9 mouse cellular contexts compared by ENCODE assay signal in the genomic region with DNA sequence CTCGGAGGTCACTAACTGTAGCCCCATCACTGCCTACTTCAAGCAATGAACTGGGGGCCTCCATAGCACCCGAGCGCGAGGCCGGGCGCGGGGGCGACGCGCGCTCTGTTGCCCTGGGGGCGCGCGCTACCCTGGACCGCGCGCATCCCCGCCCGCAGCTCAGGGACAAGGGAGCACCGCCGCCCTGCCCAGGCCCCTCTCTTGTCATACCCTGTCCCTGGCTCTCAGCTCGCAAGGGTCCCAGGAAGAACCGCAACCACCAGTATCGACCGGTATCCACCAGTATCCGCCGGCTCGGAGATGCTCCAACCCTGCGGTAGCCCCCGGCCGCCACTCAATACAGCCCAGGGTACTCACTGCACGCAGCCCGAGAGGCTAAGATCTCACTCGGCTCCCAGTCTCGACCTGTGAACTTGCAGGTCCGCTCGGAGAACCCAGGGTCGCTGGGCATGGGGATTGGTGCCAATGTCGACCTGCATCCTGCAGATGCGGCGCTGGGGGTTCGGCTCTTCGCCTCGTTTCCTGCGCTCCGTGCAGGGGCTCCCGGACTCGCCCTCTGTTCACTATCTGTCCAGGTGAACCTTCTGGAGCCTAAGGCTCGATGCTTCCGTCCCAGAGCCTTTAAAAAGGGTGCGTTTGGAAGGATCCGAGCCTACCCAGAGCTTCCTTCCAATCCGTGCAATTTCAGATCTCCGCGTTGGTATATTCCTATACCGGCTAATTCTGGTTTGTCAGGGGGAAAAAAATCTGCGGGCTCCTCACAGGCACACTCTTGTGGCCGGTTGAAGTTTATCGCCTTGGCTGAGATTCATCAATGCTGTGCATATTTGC. TPM values are rescaled to one million over a fixed set of nuclear protein-coding genes. Genes with fewer than 3 reads are reported as not detected.
DNase-seq lines count a peak whose midpoint lies in the region; ATAC-seq and TF ChIP-seq lines count a peak whose summit lies in the region.
"Had no signal": no experiment of that assay in that cellular context is flagged by ENCODE, and none has a peak within 500 bp of the region (broad histone marks: within the 10 kb centered on the region; RNA-seq: fewer than 3 reads in every experiment).

A gene (minus strand): TSS at position 632 of the 831 bp plus-strand sequence.

- ATAC-seq in heart, embryonic 11.5 days (replicated peaks; ENCODE audit: insufficient number of reproducible peaks, low FRiP score, low TSS enrichment) = peak; percentile 56
- ATAC-seq in liver, embryonic 11.5 days (replicated peaks; ENCODE audit: low FRiP score) = peak; percentile 35; the same call in 1 of the 2 replicates

- no peak for TF ChIP-seq CTCF in thymus, adult 2 months (IDR thresholded peaks at IDR 0.05; ENCODE audit: borderline replicate concordance, control insufficient read depth, extremely low read depth, insufficient read depth, low read length, poor library complexity)

- 3% methylated on average over 58 of the region's 59 CpGs for WGBS in thymus, adult 2 months
- WGBS in heart, embryonic 11.5 days (ENCODE audit: insufficient replicate concordance) = under 1% methylated on average over 59 of the region's 59 CpGs
- WGBS in liver, embryonic 11.5 days = 2% methylated on average over 59 of the region's 59 CpGs

- peak within 1 kb of the TSS; percentile 95 for H3K4me2 ChIP-seq in heart, embryonic 11.5 days
- H3K4me2 ChIP-seq in liver, embryonic 11.5 days = peak within 1 kb of the TSS; percentile 78

- no peaks in the 10 kb centered on the region for H3K27me3 ChIP-seq in thymus, adult 2 months (ENCODE audit: control insufficient read depth, insufficient read depth, low read length)
- H3K27me3 ChIP-seq in heart, embryonic 11.5 days (ENCODE audit: control insufficient read depth, insufficient read depth, low read length) = peaks cover 26% of the 10 kb centered on the region
- peaks cover 28% of the 10 kb centered on the region for H3K27me3 ChIP-seq in liver, embryonic 11.5 days (replicated peaks; ENCODE audit: control insufficient read depth, insufficient read depth, low read length)

- no peaks in the 10 kb centered on the region for H3K36me3 ChIP-seq in thymus, adult 2 months (ENCODE audit: control insufficient read depth, insufficient read depth, low read length)
- no peaks in the 10 kb centered on the region for H3K36me3 ChIP-seq in heart, embryonic 11.5 days (ENCODE audit: control insufficient read depth, insufficient read depth, low read length)
- H3K36me3 ChIP-seq in liver, embryonic 11.5 days (ENCODE audit: control insufficient read depth, insufficient read depth, low read length) = no peaks in the 10 kb centered on the region

- no peak for DNase-seq in thymus, adult 2 months
- no peak for DNase-seq in thymus, postnatal 0 days (ENCODE audit: low spot score)
- DNase-seq in cerebellum, postnatal 4 days (ENCODE audit: low spot score in 2 of 2) = peak; percentile 32 to 59
- peak; percentile 31 for DNase-seq in kidney, postnatal 10 days
- DNase-seq in liver, embryonic 11.5 days (ENCODE audit: low spot score) = peak; percentile 46
- peak; percentile 83 for DNase-seq in retina, embryonic 14.5 days (ENCODE audit: low spot score)
- no peak for DNase-seq in gastrocnemius, adult 8-10 months (ENCODE audit: low spot score in 2 of 2)

- H3K9me3 ChIP-seq in heart, embryonic 11.5 days (replicated peaks; ENCODE audit: control insufficient read depth, low read length) = no peaks in the 10 kb centered on the region
- no peaks in the 10 kb centered on the region for H3K9me3 ChIP-seq in liver, embryonic 11.5 days (ENCODE audit: control insufficient read depth, low read length)

- TF ChIP-seq POLR2A in thymus, adult 2 months (IDR thresholded peaks at IDR 0.05; ENCODE audit: control insufficient read depth, extremely low read depth, insufficient read depth, low read length, poor library complexity) = no peak

- H3K9ac ChIP-seq in heart, embryonic 11.5 days (ENCODE audit: low read depth, low read length) = peak within 1 kb of the TSS; percentile 55
- no peak within 1 kb of the TSS for H3K9ac ChIP-seq in liver, embryonic 11.5 days (ENCODE audit: low read depth, low read length)

- H3K4me1 ChIP-seq in thymus, adult 2 months (replicated peaks; ENCODE audit: control insufficient read depth, insufficient read depth, low read length) = no peaks in the 10 kb centered on the region; the same call in 1 of the 2 replicates
- H3K4me1 ChIP-seq in heart, embryonic 11.5 days (ENCODE audit: control insufficient read depth, insufficient read depth, low read length) = no peaks in the 10 kb centered on the region
- H3K4me1 ChIP-seq in liver, embryonic 11.5 days (replicated peaks; ENCODE audit: control insufficient read depth, insufficient read depth, low read length) = no peaks in the 10 kb centered on the region

- no peak within 1 kb of the TSS for H3K27ac ChIP-seq in thymus, adult 2 months (ENCODE audit: control insufficient read depth, insufficient read depth, low read length)
- H3K27ac ChIP-seq in heart, embryonic 11.5 days (ENCODE audit: low read depth, low read length) = no peak within 1 kb of the TSS
- no peak within 1 kb of the TSS for H3K27ac ChIP-seq in liver, embryonic 11.5 days (ENCODE audit: low read depth, low read length)

- 0 out of 2 replicates have a peak within 1 kb of the TSS, but pooled peaks have one; percentile 11 for H3K4me3 ChIP-seq in thymus, adult 2 months (ENCODE audit: control insufficient read depth, insufficient read depth, low read length)
- H3K4me3 ChIP-seq in heart, embryonic 11.5 days (ENCODE audit: low read depth, low read length) = peak within 1 kb of the TSS; percentile 59
- peak within 1 kb of the TSS; percentile 46 for H3K4me3 ChIP-seq in liver, embryonic 11.5 days (ENCODE audit: low read depth, low read length)
- H3K4me3 ChIP-seq: erythroblast, embryonic 14.5 days had no signal

RNA-seq across cellular contexts. Expression of the gene that starts here (rescaled TPM):
- 0.07 TPM in 1 of 2 replicates, not detected in the other for polyA plus RNA-seq in thymus, adult 2 months (2012; rRNA removed)
- polyA plus RNA-seq in thymus, postnatal 0 days (2015; fragmentation: Nextera tagmentation; extraction: Ambion mirVana) = 0.04 and 0.12 TPM in 2 replicates
- polyA plus RNA-seq in heart, embryonic 11.5 days (2014; fragmentation: Nextera tagmentation; extraction: Ambion mirVana) = 0.07 and 0.09 TPM in 2 replicates
- 0.08 TPM in 1 of 2 replicates, not detected in the other for polyA plus RNA-seq in liver, embryonic 11.5 days (2014; fragmentation: Nextera tagmentation; extraction: Ambion mirVana)
- total RNA-seq in gastrocnemius, adult 8-10 months (2022) = under 1 TPM in 2 of 4 experiments, not detected in 2; 0.07 to 0.15 TPM
- polyA plus RNA-seq: erythroblast, embryonic 14.5 days had no signal

Comparison
In these comparisons a context has a peak if more than half of its experiments do, and no peak if none do; other contexts are left out.
1. Peak in ATAC-seq, H3K4me3 ChIP-seq, H3K9ac ChIP-seq and H3K4me2 ChIP-seq in heart, embryonic 11.5 days; RNA of the gene not detected or under 1 TPM.
2. Peak in DNase-seq, ATAC-seq, H3K4me3 ChIP-seq and H3K4me2 ChIP-seq in liver, embryonic 11.5 days; RNA of the gene not detected or under 1 TPM.
3. DNase-seq: peak in cerebellum, postnatal 4 days (2 of 2), kidney, postnatal 10 days (single experiment) and retina, embryonic 14.5 days (single experiment); none in thymus, adult 2 months (single experiment), thymus, postnatal 0 days (single experiment) and gastrocnemius, adult 8-10 months (0 of 2).
4. Peak in every context shown above with its lines, with median percentiles within 50 percentile points of each other: H3K4me3 ChIP-seq.